In the genomic region with DNA sequence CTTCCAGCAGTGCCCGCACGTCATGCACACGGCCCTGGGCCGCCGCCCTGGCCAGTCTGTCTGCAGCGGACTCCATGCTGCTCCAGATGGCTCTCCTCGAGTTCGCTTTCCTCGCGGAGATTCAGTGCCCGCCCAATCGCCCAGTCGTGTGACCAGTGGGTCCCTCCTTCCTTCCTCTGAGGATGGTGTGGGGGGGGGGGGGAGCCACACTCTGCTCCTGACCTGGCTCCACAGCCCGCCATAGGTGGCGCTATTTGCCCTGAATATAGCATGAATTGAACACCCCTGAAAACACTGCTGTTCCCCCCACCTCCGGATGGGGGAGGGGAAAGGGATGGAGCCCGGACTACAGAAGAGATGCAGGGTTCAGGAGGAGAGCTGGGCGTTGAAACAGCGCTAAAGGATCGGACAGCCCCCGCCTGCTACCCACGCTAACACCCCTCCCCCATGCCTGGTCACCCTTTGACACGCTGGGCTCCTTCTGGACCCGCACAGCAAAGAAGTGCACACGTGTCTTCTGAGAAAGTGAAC, we compare ENCODE assay signal across 9 mouse cellular contexts. TPM values are rescaled to one million over a fixed set of nuclear protein-coding genes. Genes with fewer than 3 reads are reported as not detected.
DNase-seq lines count a peak whose midpoint lies in the region; ATAC-seq and TF ChIP-seq lines count a peak whose summit lies in the region.
"Had no signal": no experiment of that assay in that cellular context is flagged by ENCODE, and none has a peak within 500 bp of the region (broad histone marks: within the 10 kb centered on the region; RNA-seq: fewer than 3 reads in every experiment).

No protein-coding gene starts in this region.

- H3K4me3 ChIP-seq in heart, embryonic 16.5 days (ENCODE audit: low read length) = peak overlapping the region; percentile 22; the same call in 1 of the 2 replicates
- H3K4me3 ChIP-seq in liver, embryonic 11.5 days (ENCODE audit: low read depth, low read length) = no peak overlapping the region
- 0 out of 2 replicates have a peak overlapping the region, but pooled peaks have one; percentile 5 for H3K4me3 ChIP-seq in neural tube, embryonic 12.5 days

- intact Hi-C loops in gastrocnemius, postnatal 14 days (cut with DNase I; ENCODE audit: low total_unique reads) = no loop called here

- 0 out of 2 replicates have a peak, but pooled peaks have one; percentile 7 for TF ChIP-seq CTCF in brain, embryonic 14.5 days (IDR thresholded peaks at IDR 0.05; ENCODE audit: borderline replicate concordance, extremely low read depth, insufficient read depth, insufficient read length)

- H3K36me3 ChIP-seq in heart, embryonic 16.5 days (ENCODE audit: control insufficient read depth, insufficient read depth) = no peaks in the 10 kb centered on the region
- no peaks in the 10 kb centered on the region for H3K36me3 ChIP-seq in liver, embryonic 11.5 days (ENCODE audit: control insufficient read depth, insufficient read depth, low read length)
- no peaks in the 10 kb centered on the region for H3K36me3 ChIP-seq in neural tube, embryonic 12.5 days

- H3K4me2 ChIP-seq in heart, embryonic 16.5 days (ENCODE audit: low read depth, low read length) = peak overlapping the region; percentile 38
- peak overlapping the region; percentile 29 for H3K4me2 ChIP-seq in liver, embryonic 11.5 days
- H3K4me2 ChIP-seq in neural tube, embryonic 12.5 days (replicated peaks) = peak overlapping the region; percentile 29; the same call in 1 of the 2 replicates

- ATAC-seq in heart, embryonic 16.5 days (replicated peaks; ENCODE audit: extremely low read depth, insufficient read depth, low FRiP score) = no peak; the same call in 1 of the 2 replicates
- ATAC-seq in liver, embryonic 11.5 days (replicated peaks; ENCODE audit: low FRiP score) = peak; percentile 23; the same call in 1 of the 2 replicates
- ATAC-seq in neural tube, embryonic 12.5 days (ENCODE audit: low FRiP score, low read depth) = peak; percentile 80

- peaks cover 69% of the 10 kb centered on the region for H3K27me3 ChIP-seq in heart, embryonic 16.5 days (ENCODE audit: control insufficient read depth, insufficient read depth, low read length)
- peaks cover 75% of the 10 kb centered on the region for H3K27me3 ChIP-seq in liver, embryonic 11.5 days (replicated peaks; ENCODE audit: control insufficient read depth, insufficient read depth, low read length)
- H3K27me3 ChIP-seq in neural tube, embryonic 12.5 days (replicated peaks) = peaks cover 86% of the 10 kb centered on the region
- H3K27me3 ChIP-seq: CH12.LX had no signal

- TF ChIP-seq POLR2A in brain, embryonic 14.5 days (IDR thresholded peaks at IDR 0.05; ENCODE audit: borderline replicate concordance, extremely low read depth, insufficient read depth, insufficient read length, poor library complexity, severe bottlenecking) = no peak

- H3K4me1 ChIP-seq in heart, embryonic 16.5 days (ENCODE audit: control insufficient read depth, insufficient read depth, low read length) = peaks cover 5% of the 10 kb centered on the region
- no peaks in the 10 kb centered on the region for H3K4me1 ChIP-seq in liver, embryonic 11.5 days (replicated peaks; ENCODE audit: control insufficient read depth, insufficient read depth, low read length)
- H3K4me1 ChIP-seq in neural tube, embryonic 12.5 days = no peaks in the 10 kb centered on the region

- H3K9ac ChIP-seq in heart, embryonic 16.5 days (ENCODE audit: low read length) = no peak overlapping the region
- H3K9ac ChIP-seq in liver, embryonic 11.5 days (ENCODE audit: low read depth, low read length) = no peak overlapping the region
- H3K9ac ChIP-seq in neural tube, embryonic 12.5 days = no peak overlapping the region

- whole genome bisulfite sequencing in heart, embryonic 16.5 days = 0% methylated on average over 25 of the region's 25 CpGs
- WGBS in liver, embryonic 11.5 days = 3% methylated on average over 25 of the region's 25 CpGs
- under 1% methylated on average over 25 of the region's 25 CpGs for WGBS in neural tube, embryonic 12.5 days

- H3K27ac ChIP-seq in heart, embryonic 16.5 days (ENCODE audit: low read length) = no peak overlapping the region
- no peak overlapping the region for H3K27ac ChIP-seq in liver, embryonic 11.5 days (ENCODE audit: low read depth, low read length)
- no peak overlapping the region for H3K27ac ChIP-seq in neural tube, embryonic 12.5 days

- 0 out of 2 replicates have a peak, but pooled peaks cover 2% of the 10 kb centered on the region for H3K9me3 ChIP-seq in heart, embryonic 16.5 days (replicated peaks; ENCODE audit: control insufficient read depth, low read length)
- no peaks in the 10 kb centered on the region for H3K9me3 ChIP-seq in liver, embryonic 11.5 days (ENCODE audit: control insufficient read depth, low read length)
- no peaks in the 10 kb centered on the region for H3K9me3 ChIP-seq in neural tube, embryonic 12.5 days

- DNase-seq in gastrocnemius, postnatal 14 days = peak; percentile 23
- no peak for DNase-seq in gastrocnemius, postnatal 10 days
- peak; percentile 31 for DNase-seq in brain, embryonic 14.5 days (ENCODE audit: low read depth)
- DNase-seq in liver, embryonic 11.5 days (ENCODE audit: low spot score) = no peak
- DNase-seq in frontal cortex, postnatal 36 days (ENCODE audit: low spot score in 2 of 2) = no peak
- DNase-seq in urinary bladder, postnatal 25 days (ENCODE audit: low spot score) = no peak

RNA-seq across cellular contexts. Expression of a gene that starts 12.4 kb away (rescaled TPM):
- not detected for total RNA-seq in gastrocnemius, postnatal 14 days (2021)
- under 1 TPM; 0.29 to 0.45 TPM for total RNA-seq in gastrocnemius, postnatal 10 days (2021)
- polyA plus RNA-seq in brain, embryonic 14.5 days (2012; rRNA removed) = 0.12 and 0.18 TPM in 2 replicates
- not detected in 2 replicates for polyA plus RNA-seq in heart, embryonic 16.5 days (2015; fragmentation: Nextera tagmentation; extraction: Ambion mirVana)
- not detected in 2 replicates for polyA plus RNA-seq in liver, embryonic 11.5 days (2014; fragmentation: Nextera tagmentation; extraction: Ambion mirVana)
- polyA plus RNA-seq in neural tube, embryonic 12.5 days (2016; fragmentation: Nextera tagmentation; extraction: Ambion mirVana) = not detected in 2 replicates
- total RNA-seq: CH12.LX had no signal

RNA-seq across cellular contexts. Expression of a gene that starts 28.7 kb away (rescaled TPM):
- total RNA-seq in gastrocnemius, postnatal 14 days (2021) = under 1 TPM; 0.16 to 0.35 TPM
- under 1 TPM; 0.16 to 0.50 TPM for total RNA-seq in gastrocnemius, postnatal 10 days (2021)
- 0.45 and 0.64 TPM in 2 replicates for polyA plus RNA-seq in brain, embryonic 14.5 days (2012; rRNA removed)
- polyA plus RNA-seq in heart, embryonic 16.5 days (2015; fragmentation: Nextera tagmentation; extraction: Ambion mirVana) = 1.6 and 1.7 TPM in 2 replicates
- polyA plus RNA-seq in liver, embryonic 11.5 days (2014; fragmentation: Nextera tagmentation; extraction: Ambion mirVana) = 0.30 and 0.71 TPM in 2 replicates
- 0.41 and 0.56 TPM in 2 replicates for polyA plus RNA-seq in neural tube, embryonic 12.5 days (2016; fragmentation: Nextera tagmentation; extraction: Ambion mirVana)
- total RNA-seq: CH12.LX had no signal

Comparison
In these comparisons a context has a peak if more than half of its experiments do, and no peak if none do; other contexts are left out.
1. DNase-seq: peak in gastrocnemius, postnatal 14 days (single experiment) and brain, embryonic 14.5 days (single experiment); none in gastrocnemius, postnatal 10 days (single experiment), liver, embryonic 11.5 days (single experiment), frontal cortex, postnatal 36 days (0 of 2) and urinary bladder, postnatal 25 days (single experiment).
2. Peak in every context shown above with its lines, with median percentiles within 50 percentile points of each other: H3K4me2 ChIP-seq.